Mouse (Mus musculus) heart, adult 18-20 months (tissue): ENCODE results near the gene Emc7. TPM values are rescaled to one million over a fixed set of nuclear protein-coding genes. Genes with fewer than 3 reads are reported as not detected.

Source experiments
- DNase-seq, 2 experiments: peaks; one replicate each; pipeline ENCODE4 v3.0.0; 2021 to 2022; ENCODE audit warnings: mixed read lengths in 1 of 2
- total RNA-seq, 2 experiments: library from RNA; stranded (reverse); gene quantifications; 2 replicates each; pipeline ENCODE4 v1.2.3; 2021

Gene Emc7
- total RNA-seq, 2 experiments from 2014 or later, result 17.3 TPM

- DNase-seq, result no peak
Observed at GRCm38 (mm10) chr2:112476554-112476953, 21.8 kb downstream of the Emc7 start.

DNA sequence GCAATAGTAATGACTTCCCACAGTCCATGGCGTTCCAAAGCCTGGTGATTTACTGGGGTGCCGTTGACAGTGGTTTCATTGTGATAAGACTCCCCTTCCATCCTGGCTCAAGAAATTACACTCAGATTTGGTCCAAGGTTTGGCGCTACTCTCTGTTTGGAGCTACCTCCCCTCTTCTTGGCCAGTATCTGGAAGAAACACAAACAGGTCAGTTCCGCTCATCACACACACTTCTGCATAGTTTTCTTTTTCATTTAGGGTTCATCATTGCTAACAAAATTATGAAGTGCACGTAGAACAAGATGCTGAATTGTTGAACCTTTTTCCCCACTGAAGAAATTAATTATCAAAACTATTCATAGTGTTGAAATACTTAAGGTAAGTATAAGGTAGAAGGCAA, 25.9 kb downstream of the Emc7 start, which contains the start of gene Chrm5:
Gene Chrm5, minus strand, starts transcription at position 101 of the 400 bp plus-strand sequence.
- DNase-seq, result no peak

GRCm38 (mm10) chr2:112481564-112481963, 26.8 kb downstream of the Emc7 start:
- DNase-seq, result peak; percentile 20 to 52

DNA sequence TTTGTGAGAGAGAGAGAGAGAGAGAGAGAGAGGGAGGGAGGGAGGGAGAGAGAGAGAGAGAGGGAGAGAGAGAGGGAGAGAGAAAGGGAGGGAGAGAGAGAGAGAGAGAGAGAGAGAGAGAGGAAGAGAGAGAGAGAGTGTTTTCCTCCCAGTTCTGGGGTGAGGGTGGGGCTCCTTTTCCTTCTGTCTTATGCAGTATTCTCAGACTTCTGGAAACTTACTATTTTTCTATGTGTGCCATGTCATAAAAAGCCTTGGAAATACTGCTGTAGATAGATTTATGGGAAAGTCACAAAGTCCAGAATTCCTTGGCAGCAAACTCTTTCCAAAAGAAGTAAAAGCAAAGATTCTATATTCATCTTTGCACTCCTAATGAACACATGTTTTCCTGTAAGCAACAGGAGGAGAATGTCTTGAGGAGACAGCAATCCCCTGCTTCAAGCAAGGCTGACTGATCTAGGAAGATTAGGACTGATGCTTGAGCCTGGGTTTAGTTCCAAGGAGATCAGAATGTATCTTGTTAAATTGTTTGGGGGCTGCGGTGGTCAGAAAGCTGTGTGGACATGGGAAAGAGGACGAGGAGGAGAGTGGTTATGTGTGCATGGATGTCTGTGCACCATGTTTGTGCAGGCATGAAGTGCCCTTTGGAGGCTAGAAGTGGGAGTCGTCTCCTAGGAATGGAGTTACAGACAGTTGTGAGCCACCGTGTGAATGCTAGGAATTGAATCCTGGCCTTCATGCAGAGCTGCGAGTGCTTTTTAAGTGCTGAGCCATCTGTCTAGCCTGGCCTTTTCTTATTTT, 27.9 kb downstream of the Emc7 start:
- no peak for DNase-seq

DNA sequence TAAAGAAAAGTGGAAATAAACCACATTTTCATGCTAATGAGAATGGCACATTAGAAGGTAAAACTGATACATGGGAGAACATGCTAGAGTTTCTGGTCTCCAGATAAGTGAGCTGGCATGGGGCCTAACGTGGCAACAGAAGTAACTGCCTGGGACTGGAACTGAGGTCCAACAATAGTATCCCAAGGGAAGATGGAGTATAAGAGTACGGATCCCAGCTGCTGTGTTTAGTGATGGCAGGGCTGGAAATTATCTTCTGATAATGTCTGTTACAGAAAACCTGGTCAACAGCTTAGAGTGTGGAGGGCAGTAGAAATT, 28.5 kb downstream of the Emc7 start:
- peak in 1 of 2 experiments; percentile 20 for DNase-seq

DNA sequence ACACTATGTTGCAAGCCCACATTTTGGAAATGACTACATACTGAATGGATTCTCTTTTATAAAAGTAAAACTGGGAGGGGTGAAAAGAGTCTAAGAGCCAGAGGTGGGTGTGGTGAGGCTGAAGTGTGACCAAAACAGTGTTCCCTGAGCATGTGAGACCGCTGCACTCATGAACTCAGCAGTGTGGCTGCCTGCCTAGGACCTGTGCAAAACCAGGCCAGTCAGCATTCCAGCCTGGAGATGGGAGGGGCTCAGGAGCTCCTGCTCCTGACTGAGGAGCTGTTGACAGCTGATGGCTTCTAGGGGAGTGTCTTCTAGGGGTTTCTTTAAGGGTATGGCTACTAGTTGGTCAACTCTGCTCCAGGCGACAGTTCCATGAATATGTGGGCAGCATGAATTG, 30.1 kb downstream of the Emc7 start:
- DNase-seq, result peak; percentile 49 to 69

GRCm38 (mm10) chr2:112490483-112491196, 35.8 kb downstream of the Emc7 start:
- DNase-seq, result peak in 1 of 2 experiments; percentile 13

DNA sequence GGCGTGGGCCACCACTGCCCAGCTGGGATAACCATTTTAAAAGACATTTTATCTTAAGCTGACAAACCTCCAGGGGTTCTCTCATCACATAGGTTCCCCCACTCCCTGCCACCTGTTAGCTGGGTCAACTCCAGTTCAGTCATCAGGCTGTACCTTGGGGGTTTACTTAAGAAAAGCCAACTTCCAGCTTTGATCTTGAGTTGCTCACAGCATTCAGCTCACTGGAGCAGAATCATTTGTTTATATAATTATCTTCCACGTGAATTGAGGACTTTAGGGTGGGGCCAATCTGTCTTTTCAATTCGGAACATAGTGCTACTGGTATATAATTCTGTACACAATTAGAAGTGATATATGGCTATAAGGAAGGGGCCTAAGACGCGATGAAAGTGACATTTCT, 36.8 kb downstream of the Emc7 start:
- no peak for DNase-seq

- peak; percentile 14 to 66 for DNase-seq
Observed at GRCm38 (mm10) chr2:112492431-112492855, 37.6 kb downstream of the Emc7 start.

DNA sequence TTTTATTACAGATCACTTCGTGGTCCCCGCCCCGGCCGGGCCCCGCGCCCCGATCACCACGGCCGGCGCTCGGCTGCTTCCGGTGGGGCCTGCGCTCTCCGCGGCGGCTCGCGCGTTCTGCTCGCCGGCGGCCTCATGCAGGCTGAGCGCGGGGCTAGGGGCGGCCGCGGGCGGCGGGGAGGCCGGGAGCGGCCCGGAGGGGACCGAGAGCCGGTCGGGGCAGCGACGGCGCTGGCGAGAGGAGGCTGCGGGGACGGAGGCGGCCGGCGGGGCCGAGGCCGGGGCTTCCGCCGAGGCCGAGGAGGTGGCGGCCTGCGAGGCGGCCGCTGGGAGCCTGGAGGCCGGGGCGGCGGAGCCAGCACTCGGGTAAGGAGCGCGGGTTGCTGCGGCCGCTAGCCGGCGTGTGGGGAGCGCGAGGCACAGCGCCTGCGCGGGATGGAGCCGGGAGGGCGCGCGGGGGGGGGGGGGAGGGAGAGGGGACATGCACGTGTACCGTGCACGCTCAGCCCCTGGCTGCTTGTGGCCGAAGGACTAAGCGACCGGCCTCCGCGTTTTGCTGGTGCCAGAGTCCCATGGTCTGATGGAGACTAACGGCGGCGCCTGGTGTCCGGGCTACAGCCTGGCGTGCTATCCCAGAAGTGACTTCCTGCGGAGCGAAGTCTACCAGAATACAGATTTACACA, 38.2 kb downstream of the Emc7 start, which contains the start of gene Aven:
Gene Aven, plus strand, starts transcription at position 109 of the 683 bp plus-strand sequence.
- DNase-seq, result peak; percentile 86 to 92

DNA sequence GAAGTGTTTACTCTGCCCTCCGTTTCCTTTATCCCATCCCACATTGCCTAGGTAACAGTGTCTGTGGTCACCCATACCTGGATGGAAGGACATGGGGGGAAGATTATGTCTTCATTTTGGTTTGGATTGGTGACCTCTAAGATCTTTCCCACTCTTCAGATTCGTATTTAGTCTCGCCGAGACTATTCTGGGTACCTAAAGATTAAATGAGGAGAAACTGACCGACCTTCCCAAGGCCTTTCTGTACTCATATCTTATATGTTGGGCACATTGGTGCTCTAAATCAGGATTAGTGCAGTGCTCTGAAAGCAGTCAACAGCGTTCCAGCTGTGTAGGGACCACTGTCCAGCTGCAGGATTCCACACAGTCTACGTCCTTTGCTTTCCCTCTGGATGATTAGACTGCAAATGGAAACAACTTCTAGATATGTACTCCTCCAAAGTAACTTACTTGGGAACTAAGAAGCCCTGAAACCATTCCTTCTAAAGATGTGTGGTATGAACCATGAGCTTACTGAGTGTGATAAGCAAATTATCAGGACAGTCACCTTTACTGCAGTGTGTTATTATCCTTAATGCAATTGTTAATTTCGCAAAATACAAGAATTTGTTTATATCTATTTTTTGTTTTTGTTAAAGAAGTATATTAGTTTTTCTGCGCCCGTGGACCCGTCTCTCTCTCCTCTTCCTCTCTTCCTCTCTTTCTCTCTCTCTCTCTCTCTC, 38.9 kb downstream of the Emc7 start:
- no peak for DNase-seq

GRCm38 (mm10) chr2:112497851-112498250, 43.1 kb downstream of the Emc7 start:
- no peak for DNase-seq

- DNase-seq, result peak; percentile 81
Observed at GRCm38 (mm10) chr2:112501209-112501608, 46.4 kb downstream of the Emc7 start.

GRCm38 (mm10) chr2:112503978-112504377, 49.2 kb downstream of the Emc7 start:
- no peak for DNase-seq

DNA sequence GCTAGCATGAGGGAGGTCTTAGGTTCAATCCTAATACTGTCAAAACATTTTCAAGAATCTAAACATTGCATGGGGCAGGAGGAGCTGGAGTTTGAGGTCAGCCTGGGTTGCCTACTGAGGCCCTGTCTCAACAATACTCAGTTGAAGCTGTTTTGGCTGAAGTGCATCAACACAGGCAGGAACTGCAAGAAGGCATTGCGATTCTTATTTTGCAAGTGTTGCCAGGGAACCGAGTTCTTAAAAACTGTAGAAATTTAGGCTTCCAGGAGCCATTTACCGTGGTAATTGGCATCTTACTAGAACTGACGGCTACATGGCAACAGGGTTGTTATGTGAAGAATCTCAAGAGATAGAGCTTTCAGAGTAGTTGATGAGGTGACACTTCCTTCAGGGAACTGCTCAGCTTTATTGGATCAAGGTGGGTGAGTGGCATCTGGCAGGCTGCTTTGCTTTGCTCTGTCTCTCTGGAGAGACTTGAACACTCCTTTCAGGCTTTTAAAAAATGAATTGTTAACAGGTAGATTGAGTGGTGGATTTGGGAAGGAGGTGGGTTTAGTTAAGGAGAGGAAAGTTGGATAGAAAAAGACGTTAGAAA, 52.1 kb downstream of the Emc7 start:
- DNase-seq, result no peak

DNA sequence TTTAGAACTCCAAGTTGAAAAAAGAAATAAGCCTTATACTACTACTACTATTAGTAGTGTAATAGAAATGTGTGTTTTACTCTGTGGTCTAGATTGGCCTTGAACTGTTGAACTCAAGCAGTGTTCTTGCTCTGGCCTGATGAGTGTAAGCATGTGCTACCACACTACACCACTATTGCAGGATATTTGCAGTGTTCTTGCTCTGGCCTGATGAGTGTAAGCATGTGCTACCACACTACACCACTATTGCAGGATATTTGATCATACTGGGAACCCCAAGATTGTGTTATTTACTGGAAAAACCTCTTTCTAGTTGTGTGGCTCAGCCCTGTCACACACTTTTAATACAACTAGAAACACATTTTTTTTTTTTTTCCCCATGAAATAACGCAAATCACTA, 52.6 kb downstream of the Emc7 start:
- no peak for DNase-seq

- no peak for DNase-seq
Observed at GRCm38 (mm10) chr2:112510140-112510539, 55.3 kb downstream of the Emc7 start.

- DNase-seq, result no peak
Observed at GRCm38 (mm10) chr2:112513036-112513435, 58.2 kb downstream of the Emc7 start.

DNA sequence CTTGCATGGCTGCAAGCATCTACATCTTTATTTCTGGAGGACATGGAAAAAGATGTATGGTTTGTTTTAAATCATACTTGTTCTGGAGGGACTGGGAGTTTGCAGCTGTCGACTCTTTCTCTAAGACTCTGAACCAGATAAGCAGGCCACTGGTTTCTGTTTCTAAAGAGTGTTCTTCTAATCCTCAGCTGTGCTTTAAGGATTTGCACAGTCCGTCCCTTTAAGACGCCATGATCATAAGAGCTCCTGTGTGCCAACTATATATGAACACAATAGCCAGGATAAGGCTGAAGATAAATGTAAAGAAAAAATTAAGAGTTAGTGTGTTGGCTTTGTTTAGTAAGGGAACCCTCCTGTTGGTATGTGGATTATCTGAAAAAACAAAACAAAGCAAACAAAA, 61.9 kb downstream of the Emc7 start:
- no peak for DNase-seq

DNA sequence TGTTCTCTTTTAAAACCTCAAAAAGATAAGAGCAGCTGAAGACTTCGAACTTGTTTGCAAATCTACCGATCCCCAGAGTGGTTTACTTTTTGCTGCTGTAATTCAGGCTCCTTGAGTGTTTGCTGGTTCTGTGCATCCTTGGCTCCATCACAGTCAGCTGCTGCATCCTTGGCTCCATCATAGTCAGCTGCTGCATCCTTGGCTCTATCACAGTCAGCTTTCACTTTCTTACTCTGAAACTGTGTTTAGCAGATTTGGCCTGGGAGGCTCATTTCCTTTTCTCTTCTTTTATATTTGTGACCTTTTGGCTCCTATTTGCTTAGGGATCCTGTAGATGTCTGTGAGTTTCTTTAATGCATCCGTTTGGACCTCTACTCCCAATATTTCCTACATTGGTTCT, 62.4 kb downstream of the Emc7 start:
- DNase-seq, result no peak

DNA sequence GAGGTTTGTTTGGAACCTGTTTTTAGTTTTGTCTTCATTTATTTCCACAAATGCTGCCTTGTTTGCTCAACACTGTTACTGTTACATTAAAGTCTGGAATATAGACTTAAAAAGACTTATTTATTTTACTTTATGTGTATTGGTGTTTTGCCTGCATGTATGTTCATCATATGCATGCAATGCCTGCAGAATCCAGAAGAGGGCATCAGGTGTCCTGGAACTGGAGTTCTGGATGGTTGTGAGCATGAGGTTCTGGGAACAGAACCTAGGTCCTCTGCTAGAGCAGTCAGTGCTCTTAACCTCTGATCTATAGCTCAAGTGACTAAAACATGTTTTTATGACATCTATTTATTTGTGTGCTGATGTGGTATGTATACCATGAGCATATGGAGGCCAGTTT, 63.7 kb downstream of the Emc7 start:
- DNase-seq, result no peak
